Mouse (Mus musculus): ENCODE results near the gene Zdhhc18.
A peak's percentile ranks its signal among the peaks of the same experiment; 100 is the strongest.

The Zdhhc18 gene

GRCm38 (mm10) chr4:133649989-133650699, at the start of gene Zdhhc18:
Gene Zdhhc18 (minus strand): TSS chr4:133650154.
- DNase-seq: peak; percentile 97

- no peak for DNase-seq
Observed at GRCm38 (mm10) chr4:133695363-133695762, 45.4 kb upstream of the Zdhhc18 start.

DNA sequence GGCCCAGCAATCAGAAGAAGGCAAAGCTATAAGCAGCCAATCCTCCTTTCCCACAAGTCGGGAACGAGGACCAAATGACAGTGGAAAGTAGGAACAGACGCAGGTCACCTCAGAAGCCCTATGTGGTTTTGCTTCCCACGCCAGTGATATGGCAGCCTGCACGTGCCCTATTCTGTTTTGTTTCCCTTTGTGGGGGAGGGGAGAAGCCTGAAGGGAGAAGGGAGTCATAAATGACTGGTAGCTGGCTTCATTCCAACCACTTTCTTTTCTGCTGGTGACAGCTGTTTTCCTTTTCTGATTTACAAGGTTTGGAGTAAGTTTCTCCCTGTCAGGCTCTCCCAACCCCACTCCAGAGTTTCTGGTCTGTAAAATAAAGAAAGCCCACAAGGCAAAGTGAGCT, 40.3 kb upstream of the Zdhhc18 start:
- peak; percentile 96 for DNase-seq

DNA sequence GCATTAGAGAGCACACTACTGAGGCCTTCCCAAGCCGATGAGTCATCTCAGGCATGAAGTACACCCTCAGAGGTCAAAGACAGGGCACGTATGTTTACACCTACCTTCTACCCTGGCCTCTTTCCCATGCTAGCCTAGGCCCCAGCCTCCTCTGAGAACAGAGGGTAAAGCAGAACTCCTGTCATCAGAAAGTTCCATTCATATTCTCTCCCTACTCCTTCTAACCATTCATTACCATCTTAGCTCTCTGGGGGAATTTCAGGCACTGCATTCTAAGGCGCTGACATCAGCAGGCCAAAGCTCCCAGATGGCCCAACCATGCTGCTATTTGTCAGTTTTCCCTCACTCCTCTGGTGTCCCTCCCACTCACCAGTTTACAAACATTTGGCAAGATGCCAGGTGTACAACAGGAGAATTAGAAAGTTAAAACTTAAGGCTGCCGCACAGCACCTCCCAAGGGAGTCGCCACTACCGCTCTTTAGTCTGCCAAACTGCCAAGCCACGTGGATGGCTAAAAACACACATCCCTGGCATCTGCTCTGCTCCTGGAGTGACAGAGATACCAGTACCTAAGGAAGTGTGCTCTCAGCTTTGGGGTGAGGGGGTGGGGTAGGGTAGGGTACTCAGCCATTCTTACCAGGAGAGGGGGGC, 38.6 kb upstream of the Zdhhc18 start:
- DNase-seq: peak; percentile 96

DNA sequence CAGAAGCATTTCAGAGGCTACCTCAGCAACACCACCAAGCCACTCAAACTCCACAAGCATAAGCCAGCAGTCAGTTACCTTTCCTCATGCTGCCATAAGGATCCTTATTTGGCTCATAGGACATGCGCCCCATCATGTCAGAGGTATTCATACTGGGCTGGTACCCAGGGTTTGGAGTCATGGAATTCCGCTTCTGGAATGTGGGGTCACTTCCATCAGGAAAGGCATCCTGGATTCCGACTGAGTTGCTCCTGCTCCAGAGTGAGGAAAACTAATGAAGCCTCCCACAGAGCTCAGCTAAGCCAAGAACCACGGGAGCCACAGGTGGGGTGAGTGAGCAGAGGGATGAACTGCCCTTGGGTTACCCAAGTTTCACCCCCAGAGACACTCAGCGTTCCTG, 37.2 kb upstream of the Zdhhc18 start:
- no peak for DNase-seq

DNA sequence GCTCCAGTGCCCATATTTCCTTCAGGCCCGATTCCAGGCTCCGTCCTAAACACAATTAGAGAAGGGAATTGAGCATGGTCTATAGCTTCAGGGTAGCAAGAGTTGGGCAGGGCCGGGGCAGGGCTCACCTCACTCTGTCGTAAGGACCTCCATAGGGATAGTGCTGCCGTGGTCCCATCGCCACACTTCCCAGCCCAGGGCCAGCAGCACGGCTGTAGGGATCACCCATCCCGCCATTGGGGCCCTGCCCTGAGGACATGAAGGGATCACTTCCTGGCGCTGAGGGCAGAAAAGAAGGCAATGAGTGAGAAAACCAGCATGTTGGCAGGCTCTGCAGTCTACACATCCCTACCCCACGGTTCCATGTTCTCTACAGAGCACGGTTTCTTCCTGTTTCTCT, 36.6 kb upstream of the Zdhhc18 start:
- DNase-seq: peak; percentile 93

- DNase-seq: no peak
Observed at GRCm38 (mm10) chr4:133680206-133680786, 30.3 kb upstream of the Zdhhc18 start.

DNA sequence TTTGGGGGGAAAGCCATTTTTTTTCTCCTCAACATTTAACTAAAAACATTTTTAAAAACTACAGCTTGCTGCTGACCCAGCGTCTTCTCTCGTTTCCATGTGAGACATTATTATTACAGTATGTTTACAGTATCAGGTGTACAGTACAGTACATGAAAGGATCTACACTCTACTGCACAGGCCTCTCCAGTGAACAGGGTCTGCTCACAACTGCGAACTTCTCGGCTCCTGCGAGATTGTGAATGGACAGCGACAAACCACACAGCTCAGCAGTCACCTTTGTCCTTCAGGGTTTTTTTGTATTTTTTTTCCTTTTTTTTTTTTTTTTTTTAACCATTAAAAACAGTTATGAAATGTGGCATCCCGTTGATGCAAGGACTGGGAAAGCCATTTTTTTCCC, 29.7 kb upstream of the Zdhhc18 start:
- DNase-seq: no peak

DNA sequence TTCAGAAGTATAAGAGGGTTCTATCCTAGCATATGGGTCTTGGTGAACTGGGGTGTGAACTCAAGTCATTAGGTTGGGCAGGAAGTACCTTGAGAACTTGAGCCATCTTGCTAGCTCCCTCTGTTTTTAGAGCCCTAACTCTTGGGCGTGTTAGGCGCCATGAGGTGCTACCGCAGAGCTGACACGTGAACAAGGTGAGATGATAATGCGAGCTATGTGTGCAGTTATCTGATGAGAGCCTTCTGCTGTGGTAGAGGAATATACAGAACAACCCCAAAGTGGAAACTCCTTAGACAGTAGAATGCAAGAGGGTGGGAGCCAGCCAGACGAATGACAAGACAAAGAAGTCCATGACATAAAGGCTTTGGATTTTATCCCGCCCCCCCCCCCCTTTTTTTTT, 27.3 kb upstream of the Zdhhc18 start:
- DNase-seq: no peak

- DNase-seq: no peak
Observed at GRCm38 (mm10) chr4:133676189-133676588, 26.2 kb upstream of the Zdhhc18 start.

GRCm38 (mm10) chr4:133675594-133676016, 25.7 kb upstream of the Zdhhc18 start:
- peak; percentile 97 for DNase-seq

GRCm38 (mm10) chr4:133674331-133674695, 24.4 kb upstream of the Zdhhc18 start:
- no peak for DNase-seq

- DNase-seq: peak; percentile 97
Observed at GRCm38 (mm10) chr4:133673666-133674330, 23.8 kb upstream of the Zdhhc18 start.

DNA sequence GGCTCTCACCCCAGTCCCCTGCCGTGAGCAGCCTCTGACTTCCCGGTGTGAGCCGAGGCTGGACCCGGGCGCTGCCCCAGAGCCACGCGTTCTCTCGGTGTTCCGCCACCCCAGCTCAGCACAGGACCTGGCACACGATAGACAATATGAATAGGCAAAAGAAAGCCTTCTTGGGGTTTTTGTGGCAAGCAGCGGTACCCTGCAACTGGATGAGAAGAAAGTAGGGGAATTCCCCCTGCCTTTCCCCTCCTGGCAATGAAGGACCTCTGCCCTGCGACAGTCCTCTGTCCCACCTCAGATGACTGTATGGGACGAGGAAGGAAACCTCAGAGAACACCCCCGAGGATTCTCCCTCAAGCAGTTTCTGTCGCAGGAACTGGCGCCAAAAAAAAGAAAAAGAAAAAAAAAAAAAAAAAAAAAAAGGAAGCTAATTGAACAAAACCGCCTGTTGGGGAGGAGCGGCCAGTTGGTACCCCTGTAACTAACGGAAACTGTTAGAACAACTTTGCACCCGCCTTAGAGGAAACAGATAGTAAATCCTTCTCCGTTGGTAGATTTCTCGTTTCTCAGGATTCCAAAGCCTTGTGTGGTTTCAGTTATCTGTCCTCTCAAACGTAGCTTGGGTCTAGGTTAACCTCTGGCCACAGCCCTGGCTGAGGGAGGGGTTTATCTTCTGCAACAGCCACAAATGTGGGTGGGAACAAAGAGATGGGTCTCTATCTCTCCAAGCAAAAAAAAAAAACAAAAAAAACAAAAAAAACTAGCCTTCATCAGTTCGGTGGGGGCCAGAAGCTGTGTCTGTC, 23.1 kb upstream of the Zdhhc18 start:
- DNase-seq: peak; percentile 96

DNA sequence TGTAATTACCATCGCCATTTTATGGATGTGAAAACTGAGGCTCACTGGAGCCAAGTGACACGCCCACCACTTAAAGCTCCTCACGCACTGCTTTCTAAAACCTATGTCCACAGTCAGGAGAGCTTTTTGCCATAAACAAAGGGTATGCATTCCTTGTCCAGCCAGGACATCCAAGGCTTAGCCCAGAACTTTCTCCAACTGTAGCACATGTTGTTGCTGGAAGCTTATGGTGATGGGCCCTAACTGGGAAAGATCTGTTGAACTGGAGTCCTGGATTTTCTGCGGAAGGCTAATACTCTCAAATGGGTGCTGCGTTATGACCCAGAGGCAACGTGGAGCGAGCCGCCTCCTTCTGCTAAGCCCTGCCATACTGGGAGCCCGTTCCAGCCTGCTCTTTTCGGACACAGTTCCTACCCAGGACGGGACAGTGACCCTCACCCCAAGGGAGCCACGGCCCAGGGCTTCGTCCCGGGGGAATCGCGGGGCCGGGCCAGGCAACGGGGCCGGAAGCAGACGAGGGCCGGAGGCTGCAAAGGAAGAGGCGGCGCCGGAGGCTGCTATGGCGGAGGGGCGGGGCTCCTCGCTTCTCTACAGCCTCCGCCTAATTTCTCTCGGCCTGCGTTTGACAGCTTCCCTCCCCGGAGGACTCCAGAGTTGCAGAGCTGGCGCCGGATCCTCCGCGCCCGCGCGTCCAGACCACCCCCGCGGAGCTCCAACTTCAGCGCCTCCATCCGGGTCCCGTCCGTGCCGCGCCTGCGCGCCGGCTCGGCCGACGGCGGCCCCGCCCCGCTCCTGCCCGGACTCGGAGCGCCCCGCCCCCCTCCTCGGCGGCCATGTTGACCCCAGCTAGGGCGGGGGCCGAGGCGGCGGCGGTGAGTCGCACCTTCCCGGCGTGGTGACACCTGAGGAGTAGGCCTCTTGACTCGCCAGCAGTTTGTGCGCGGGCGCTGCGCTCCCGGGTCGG, 22.2 kb upstream of the Zdhhc18 start, which contains the start of gene Pigv:
Gene Pigv, minus strand, starts transcription at position 767 of the 964 bp plus-strand sequence.
- DNase-seq: peak; percentile 99

DNA sequence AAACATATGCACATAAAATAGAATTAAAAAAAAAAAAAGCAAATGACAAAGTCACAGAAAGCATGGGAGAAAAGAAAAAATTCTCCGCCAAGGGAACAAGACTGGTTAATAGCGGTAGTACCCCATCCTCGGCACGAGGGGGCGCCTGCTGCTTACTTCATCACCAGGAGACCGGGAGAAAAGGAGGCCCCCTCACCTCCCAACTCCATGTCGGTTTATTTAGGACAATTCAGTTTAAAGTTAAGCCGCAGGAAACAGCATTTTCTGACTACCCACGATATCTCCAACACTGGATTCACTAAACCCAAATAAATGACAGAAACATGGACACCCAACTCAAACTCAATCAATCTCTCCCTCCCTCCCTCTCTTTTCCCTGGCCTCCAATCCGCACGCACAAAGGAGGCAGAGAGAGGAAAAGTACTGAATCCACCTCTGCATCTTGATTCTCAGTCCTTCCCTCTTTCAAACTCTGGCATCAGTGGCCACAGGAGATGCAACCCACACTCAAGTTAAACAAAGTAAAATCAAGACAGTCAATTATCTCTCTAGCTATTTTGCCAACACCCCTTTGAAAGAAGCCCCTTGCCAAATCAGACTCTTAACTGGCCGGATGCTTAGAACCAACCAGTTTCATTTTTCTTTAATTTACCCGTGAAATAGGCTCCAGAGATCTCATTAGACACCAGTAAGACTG, 21.4 kb upstream of the Zdhhc18 start:
- peak; percentile 98 for DNase-seq

DNA sequence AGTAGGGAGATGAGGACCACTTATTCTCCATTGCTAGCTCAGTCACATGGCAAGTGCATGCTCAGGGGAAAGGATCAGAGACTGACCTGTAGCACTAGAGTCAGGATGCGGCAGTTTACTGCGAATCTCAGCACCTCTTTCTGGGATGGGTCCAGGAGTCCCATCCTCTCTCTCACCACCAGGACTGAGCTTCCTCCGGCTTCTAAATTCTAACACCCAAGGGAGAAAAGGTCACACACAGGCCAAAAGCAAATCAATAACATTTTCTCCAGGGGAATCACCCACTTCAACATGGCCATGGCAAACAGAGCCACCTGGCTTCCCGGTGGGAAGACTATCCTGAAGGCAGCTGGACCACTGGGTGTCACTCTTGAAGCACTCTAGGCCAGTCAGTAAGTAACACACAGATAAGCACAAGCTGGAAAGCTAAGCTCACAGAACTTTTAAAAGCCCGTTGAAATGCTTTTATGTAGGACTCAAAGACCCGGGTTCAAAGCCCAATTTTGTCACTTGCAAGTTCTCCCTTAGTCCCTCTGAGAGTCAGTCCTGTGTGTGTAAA, 19.8 kb upstream of the Zdhhc18 start:
- peak; percentile 92 for DNase-seq

GRCm38 (mm10) chr4:133668537-133668936, 18.6 kb upstream of the Zdhhc18 start:
- DNase-seq: peak; percentile 94

DNA sequence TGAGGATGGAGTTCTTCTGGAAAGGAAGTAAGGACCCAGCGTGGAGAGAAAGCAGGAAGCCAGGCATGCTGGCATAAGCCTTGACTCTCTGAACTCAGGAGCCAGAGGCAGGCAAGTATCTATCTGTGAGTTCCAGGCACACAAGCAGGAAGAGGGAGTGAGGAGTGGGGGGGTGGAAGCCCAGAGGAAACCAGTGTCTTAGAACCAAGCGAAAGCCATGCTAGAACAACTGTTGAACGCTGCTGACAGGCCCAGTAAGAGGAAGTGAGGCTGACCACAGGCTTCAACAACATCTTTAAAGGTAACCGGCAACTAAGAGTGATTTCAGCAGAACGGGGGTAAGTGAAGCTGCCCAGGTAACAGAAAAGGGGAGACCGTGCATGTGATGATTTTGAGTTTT, 16.2 kb upstream of the Zdhhc18 start:
- DNase-seq: peak; percentile 94

GRCm38 (mm10) chr4:133665118-133665517, 15.2 kb upstream of the Zdhhc18 start:
- DNase-seq: no peak

Data from heart, adult 11 months (tissue).